Mouse (Mus musculus): ENCODE data around the gene Gdap2.

GRCm38 (mm10) chr3:100189444-100189843 is 27.3 kb downstream of the Gdap2 start:
- no peak for TF ChIP-seq GATA1 (IDR thresholded peaks at IDR 0.05; ENCODE audit: low read length)
- TF ChIP-seq TAL1 (IDR thresholded peaks at IDR 0.05; ENCODE audit: low read length), result no peak
